Mouse (Mus musculus): ENCODE data around the gene Rcor1.

Gene Rcor1

GRCm38 (mm10) chr12:111122332-111122852 is 83.2 kb downstream of the Rcor1 start:
- peak; percentile 23 to 73 for DNase-seq (ENCODE audit: inconsistent age in 2 of 2, low spot score in 1 of 2)

- DNase-seq (ENCODE audit: inconsistent age in 2 of 2, low spot score in 1 of 2) = no peak
Measured at GRCm38 (mm10) chr12:111124601-111125260, 85.6 kb downstream of the Rcor1 start.

- no peak for DNase-seq (ENCODE audit: inconsistent age in 2 of 2, low spot score in 1 of 2)
Measured at GRCm38 (mm10) chr12:111125666-111126065, 86.5 kb downstream of the Rcor1 start.

GRCm38 (mm10) chr12:111134169-111134568 is 95.0 kb downstream of the Rcor1 start:
- peak in 1 of 2 experiments; percentile 22 for DNase-seq (ENCODE audit: inconsistent age in 2 of 2, low spot score in 1 of 2)

- DNase-seq (ENCODE audit: inconsistent age in 2 of 2, low spot score in 1 of 2) = no peak
Measured at GRCm38 (mm10) chr12:111134791-111135733, 95.9 kb downstream of the Rcor1 start.

- no peak for DNase-seq (ENCODE audit: inconsistent age in 2 of 2, low spot score in 1 of 2)
Measured at GRCm38 (mm10) chr12:111135953-111136352, 96.8 kb downstream of the Rcor1 start.

- no peak for DNase-seq (ENCODE audit: inconsistent age in 2 of 2, low spot score in 1 of 2)
Measured at GRCm38 (mm10) chr12:111137079-111137478, 97.9 kb downstream of the Rcor1 start.

GRCm38 (mm10) chr12:111143005-111143508 is 103.9 kb downstream of the Rcor1 start:
- DNase-seq (ENCODE audit: inconsistent age in 2 of 2, low spot score in 1 of 2) = no peak

GRCm38 (mm10) chr12:111143509-111144063 is 104.4 kb downstream of the Rcor1 start:
- no peak for DNase-seq (ENCODE audit: inconsistent age in 2 of 2, low spot score in 1 of 2)

GRCm38 (mm10) chr12:111144598-111144997 is 105.4 kb downstream of the Rcor1 start:
- no peak for DNase-seq (ENCODE audit: inconsistent age in 2 of 2, low spot score in 1 of 2)

- DNase-seq (ENCODE audit: inconsistent age in 2 of 2, low spot score in 1 of 2) = no peak
Measured at GRCm38 (mm10) chr12:111145269-111145668, 106.1 kb downstream of the Rcor1 start.

- DNase-seq (ENCODE audit: inconsistent age in 2 of 2, low spot score in 1 of 2) = peak in 1 of 2 experiments; percentile 72
Measured at GRCm38 (mm10) chr12:111149495-111150235, 110.5 kb downstream of the Rcor1 start.

GRCm38 (mm10) chr12:111150236-111150596 is 111.1 kb downstream of the Rcor1 start:
- DNase-seq (ENCODE audit: inconsistent age in 2 of 2, low spot score in 1 of 2) = peak in 1 of 2 experiments; percentile 65

- no peak for DNase-seq (ENCODE audit: inconsistent age in 2 of 2, low spot score in 1 of 2)
Measured at GRCm38 (mm10) chr12:111151422-111152156, 112.4 kb downstream of the Rcor1 start.

GRCm38 (mm10) chr12:111152579-111152978 is 113.4 kb downstream of the Rcor1 start:
- no peak for DNase-seq (ENCODE audit: inconsistent age in 2 of 2, low spot score in 1 of 2)

- DNase-seq (ENCODE audit: inconsistent age in 2 of 2, low spot score in 1 of 2) = peak in 1 of 2 experiments; percentile 59
Measured at GRCm38 (mm10) chr12:111152981-111153710, 114.0 kb downstream of the Rcor1 start.

GRCm38 (mm10) chr12:111153946-111154345 is 114.8 kb downstream of the Rcor1 start:
- peak in 1 of 2 experiments; percentile 70 for DNase-seq (ENCODE audit: inconsistent age in 2 of 2, low spot score in 1 of 2)

GRCm38 (mm10) chr12:111154641-111155040 is 115.5 kb downstream of the Rcor1 start:
- peak; percentile 79 to 91 for DNase-seq (ENCODE audit: inconsistent age in 2 of 2, low spot score in 1 of 2)

- no peak for DNase-seq (ENCODE audit: inconsistent age in 2 of 2, low spot score in 1 of 2)
Measured at GRCm38 (mm10) chr12:111155756-111156155, 116.6 kb downstream of the Rcor1 start.
